Mouse (Mus musculus) liver, postnatal 0 days (tissue): ENCODE results near the gene Slpi. TPM values are rescaled to one million over a fixed set of nuclear protein-coding genes. Genes with fewer than 3 reads are reported as not detected.

Experiments used
- ATAC-seq: fragments of 200-750 bp; cut with Nextera tagmentation; 2 replicates; pipeline ENCODE4 v1.8.0; 2017; ENCODE audit warnings: mild to moderate bottlenecking, moderate library complexity
- DNase-seq: peaks from one replicate; pipeline ENCODE4 v3.0.0-alpha.2; 2016
- H3K27ac ChIP-seq: fragments of 300-500 bp; sonication (generic); 2 replicates; pipeline ENCODE4 v1.5.1; 2014; ENCODE audit warnings: antibody characterized with exemption, moderate library complexity, mild to moderate bottlenecking, low read depth
- H3K27me3 ChIP-seq: fragments of 300-500 bp; sonication (generic); 2 replicates; pipeline ENCODE4 v1.6.1; 2014; ENCODE audit warnings: low read length, control low read depth, mixed read lengths; ENCODE audit not compliant: insufficient read depth
- H3K36me3 ChIP-seq: fragments of 300-500 bp; sonication (generic); replicated peaks from 2 replicates; pipeline ENCODE4 v1.6.1; 2014; ENCODE audit warnings: mild to moderate bottlenecking, control low read depth, low read length, moderate library complexity, mixed read lengths; ENCODE audit not compliant: insufficient read depth
- H3K4me1 ChIP-seq: fragments of 300-500 bp; sonication (generic); 2 replicates; pipeline ENCODE4 v1.6.1; 2014; ENCODE audit warnings: antibody characterized with exemption, mild to moderate bottlenecking, control low read depth; ENCODE audit not compliant: insufficient read depth
- H3K4me2 ChIP-seq: fragments of 300-500 bp; sonication (generic); 2 replicates; pipeline ENCODE4 v1.6.1; 2014; ENCODE audit warnings: low read depth, mild to moderate bottlenecking, low read length, moderate library complexity, mixed read lengths
- H3K4me3 ChIP-seq: fragments of 300-500 bp; sonication (generic); 2 replicates; pipeline ENCODE4 v1.5.1; 2014; ENCODE audit warnings: low read depth, low read length
- H3K9ac ChIP-seq: fragments of 300-500 bp; sonication (generic); replicated peaks from 2 replicates; pipeline ENCODE4 v1.6.1; 2014; ENCODE audit warnings: mild to moderate bottlenecking, moderate library complexity
- H3K9me3 ChIP-seq: fragments of 300-500 bp; sonication (generic); 2 replicates; pipeline ENCODE4 v1.6.1; 2016; ENCODE audit warnings: mild to moderate bottlenecking, control low read depth, low read length, mixed read lengths
- CTCF ChIP-seq: sonication (generic); IDR thresholded peaks from 2 replicates; pipeline ENCODE4 v1.5.1; 2016; ENCODE audit warnings: antibody characterized with exemption, low read depth
- EP300 ChIP-seq: IDR thresholded peaks from 2 replicates; pipeline ENCODE4 v1.6.1; 2016; ENCODE audit warnings: antibody characterized with exemption, low read depth, mild to moderate bottlenecking
- WGBS: fragments of 180-500 bp; shearing (Covaris S2); extraction: QIAGEN DNeasy Blood & Tissue Kit; methylation state at CpG from one replicate; pipeline ENCODE4 v1.1.7; 2014; ENCODE audit not compliant: insufficient replicate concordance; 5-methylcytosine and 5-hydroxymethylcytosine counted together
- polyA plus RNA-seq: library from polyadenylated mRNA; unstranded; fragments of >200 nt; fragmentation: Nextera tagmentation; extraction: Ambion mirVana; gene quantifications from 2 replicates; pipeline ENCODE4 v1.2.1, GENCODE M21; 2015

Slpi gene
- polyA plus RNA-seq, 1 experiment from 2014 or later: 59.4 TPM

DNA sequence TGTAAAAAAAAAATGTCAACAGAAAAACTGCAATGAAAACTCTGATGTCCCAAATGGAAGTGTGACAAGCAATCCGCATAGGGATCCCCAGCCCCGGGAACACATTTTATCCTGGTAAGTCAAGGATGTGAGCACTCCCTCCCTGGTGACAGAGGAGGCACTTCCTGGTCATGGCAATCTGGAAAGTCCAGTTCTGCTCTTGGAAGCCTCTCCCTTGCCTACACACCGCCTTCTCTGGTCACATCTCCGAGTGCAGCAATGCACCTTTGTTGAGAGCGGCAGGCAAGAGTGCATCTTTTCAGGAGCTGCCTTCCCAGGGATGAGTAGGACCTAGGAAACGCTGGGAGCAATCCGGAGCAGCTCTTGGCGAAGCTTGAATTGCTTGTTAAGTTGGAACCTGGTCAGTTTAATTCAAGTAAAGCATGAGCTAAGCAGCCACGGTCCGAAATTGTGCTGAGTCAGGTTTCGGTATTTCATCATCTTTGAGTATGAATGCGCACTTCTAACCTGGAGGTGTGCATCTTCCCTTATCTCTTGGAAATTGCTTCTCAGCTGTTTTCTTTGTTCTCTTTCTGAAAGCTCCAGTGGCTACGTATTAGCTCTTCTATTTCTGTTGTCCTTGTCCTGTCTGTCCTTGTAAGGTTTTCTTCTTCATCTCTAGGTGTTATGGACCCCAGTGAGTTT is 27.8 kb downstream of the Slpi start:
- peaks cover 5% of the 10 kb centered on the region; the same call in 1 of the 2 replicates for H3K4me1 ChIP-seq
- ATAC-seq: no peak
- 24% methylated on average over 13 of the region's 13 CpGs for WGBS
- no peaks in the 10 kb centered on the region for H3K27me3 ChIP-seq
- no peak overlapping the region for H3K27ac ChIP-seq
- H3K4me3 ChIP-seq: no peak overlapping the region
- no peaks in the 10 kb centered on the region for H3K9me3 ChIP-seq
- H3K9ac ChIP-seq: no peak overlapping the region
- TF ChIP-seq EP300 (no peak), CTCF (no peak)
- H3K4me2 ChIP-seq: no peak overlapping the region
- no peak for DNase-seq
- no peaks in the 10 kb centered on the region for H3K36me3 ChIP-seq

DNA sequence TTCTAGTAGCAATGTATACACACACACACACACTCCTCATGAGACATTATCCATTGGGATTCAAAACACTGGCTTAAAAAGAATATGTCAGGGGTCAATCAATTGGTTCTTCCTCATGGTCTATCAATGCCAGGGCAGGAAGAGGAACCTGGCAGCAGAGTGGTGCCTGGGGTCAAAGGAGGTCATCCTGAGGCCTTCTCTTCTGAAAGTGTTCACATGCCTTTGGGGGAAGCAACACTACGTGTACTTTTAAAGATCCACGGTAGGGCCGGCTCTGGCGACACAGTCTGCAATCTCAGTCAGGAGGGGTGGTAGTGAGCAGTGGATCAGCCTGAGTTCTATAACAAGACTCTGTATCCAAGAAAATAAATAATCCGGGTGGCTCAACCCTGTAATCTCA is 29.2 kb downstream of the Slpi start:
- H3K27ac ChIP-seq: no peak overlapping the region

DNA sequence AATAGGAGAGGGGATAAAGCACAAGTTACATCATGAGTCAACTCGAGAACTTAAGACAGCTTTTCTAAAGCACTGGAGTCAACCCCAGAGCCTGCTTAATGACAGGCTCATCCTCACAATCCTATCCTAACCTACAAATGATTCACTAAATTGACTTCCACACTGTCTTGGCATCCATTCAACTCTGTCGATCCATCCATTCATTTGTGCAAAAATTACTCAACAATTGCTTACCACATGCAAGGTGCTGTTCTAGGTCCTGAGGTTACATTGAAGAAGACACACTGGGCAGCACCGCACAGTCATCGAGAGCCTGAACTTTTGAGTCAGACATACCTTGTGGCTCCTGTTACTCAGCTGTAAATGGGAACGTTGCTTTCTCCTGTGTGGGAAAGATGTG is 29.9 kb downstream of the Slpi start:
- ATAC-seq (no peak), DNase-seq (no peak)
- H3K4me1 ChIP-seq: peaks cover 5% of the 10 kb centered on the region; the same call in 1 of the 2 replicates
- H3K27me3 ChIP-seq: no peaks in the 10 kb centered on the region
- no peak overlapping the region for H3K4me2 ChIP-seq
- no peak overlapping the region for H3K9ac ChIP-seq
- H3K27ac ChIP-seq: no peak overlapping the region
- no peak overlapping the region for H3K4me3 ChIP-seq
- 70% methylated on average over 5 of the region's 5 CpGs for WGBS
- TF ChIP-seq CTCF (no peak), EP300 (no peak)
- H3K9me3 ChIP-seq: no peaks in the 10 kb centered on the region
- H3K36me3 ChIP-seq: no peaks in the 10 kb centered on the region

More for the DNA sequence above, 29.2 kb downstream of the Slpi start:
- Histone ChIP-seq H3K4me3 (no peak overlapping the region), H3K36me3 (no peaks in the 10 kb centered on the region), H3K9ac (no peak overlapping the region), H3K9me3 (no peaks in the 10 kb centered on the region), H3K27me3 (no peaks in the 10 kb centered on the region), H3K4me2 (no peak overlapping the region), H3K4me1 (peaks cover 5% of the 10 kb centered on the region; the same call in 1 of the 2 replicates)
- TF ChIP-seq CTCF (no peak), EP300 (no peak)
- no peak for DNase-seq
- ATAC-seq: no peak
- 58% methylated on average over 5 of the region's 5 CpGs for WGBS

DNA sequence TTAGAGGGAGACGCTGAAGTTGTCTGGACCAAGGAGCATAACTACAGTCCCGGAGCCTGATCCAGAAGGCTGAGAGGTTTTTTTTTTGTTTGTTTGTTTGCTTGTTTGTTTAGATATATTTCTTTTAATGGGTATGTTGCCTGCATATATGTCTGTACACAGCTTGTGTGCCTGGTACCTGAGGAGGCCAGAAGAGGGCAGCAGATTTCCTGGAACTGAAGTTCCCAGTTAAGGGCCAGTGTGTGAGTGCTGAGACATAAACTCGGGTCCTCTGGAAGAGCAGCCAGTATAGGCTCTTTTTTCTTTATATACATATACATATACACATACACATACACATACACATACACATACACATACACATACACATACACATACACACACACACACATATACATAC is 30.5 kb downstream of the Slpi start:
- WGBS: 73% methylated on average over 3 of the region's 3 CpGs
- ATAC-seq (no peak), DNase-seq (no peak)
- Histone ChIP-seq H3K9me3 (no peaks in the 10 kb centered on the region), H3K4me3 (no peak overlapping the region), H3K4me2 (no peak overlapping the region), H3K4me1 (peaks cover 5% of the 10 kb centered on the region; the same call in 1 of the 2 replicates), H3K27me3 (no peaks in the 10 kb centered on the region), H3K27ac (no peak overlapping the region), H3K9ac (no peak overlapping the region), H3K36me3 (no peaks in the 10 kb centered on the region)
- peak; percentile 47 for TF ChIP-seq CTCF
- no peak for TF ChIP-seq EP300

DNA sequence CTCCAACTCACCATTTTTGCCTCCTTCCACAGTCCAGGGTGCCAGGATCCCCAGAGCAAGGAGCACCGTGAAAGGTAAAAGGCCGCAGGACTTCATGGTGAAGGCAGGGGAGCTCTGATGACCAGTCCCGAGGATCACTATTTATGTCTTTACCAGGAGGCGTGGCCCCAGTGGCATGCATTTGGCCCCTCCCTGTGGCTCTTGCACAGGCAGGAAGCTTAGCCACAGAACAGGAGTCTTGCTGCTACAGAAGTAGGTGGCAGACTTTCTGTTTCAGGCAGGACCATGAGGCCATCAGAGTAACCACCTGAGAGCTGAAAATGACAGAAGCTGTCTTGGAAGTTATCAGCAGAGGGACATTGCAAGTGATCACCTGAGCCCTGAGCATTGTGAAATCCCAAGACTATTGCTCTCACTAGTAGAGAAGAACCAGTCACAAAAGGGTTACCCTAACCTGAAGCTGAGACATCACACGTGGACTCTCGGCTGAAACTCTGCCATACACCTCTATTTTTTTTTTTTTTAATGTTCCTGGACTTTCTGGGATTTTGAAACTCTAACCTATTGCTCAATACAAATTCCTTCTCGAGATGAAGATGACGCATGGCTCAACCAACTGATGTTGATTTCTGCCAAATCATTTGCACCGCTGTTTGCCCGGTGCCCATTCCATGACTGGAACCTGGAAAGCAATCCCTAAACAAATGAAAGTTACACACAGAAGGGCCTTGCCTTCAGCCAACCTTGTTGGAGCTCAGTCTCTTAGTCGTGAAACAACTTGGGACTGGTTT is 32.5 kb downstream of the Slpi start:
- H3K4me3 ChIP-seq: no peak overlapping the region
- peak; percentile 50 for DNase-seq
- no peaks in the 10 kb centered on the region for H3K36me3 ChIP-seq
- H3K9me3 ChIP-seq: no peaks in the 10 kb centered on the region
- no peak for ATAC-seq
- 0 out of 2 replicates have a peak overlapping the region, but pooled peaks have one; percentile 22 for H3K4me2 ChIP-seq
- no peaks in the 10 kb centered on the region for H3K27me3 ChIP-seq
- TF ChIP-seq CTCF (no peak), EP300 (no peak)
- no peak overlapping the region for H3K9ac ChIP-seq
- peaks cover 3% of the 10 kb centered on the region; the same call in 1 of the 2 replicates for H3K4me1 ChIP-seq
- no peak overlapping the region for H3K27ac ChIP-seq
- WGBS: 54% methylated on average over 11 of the region's 11 CpGs

DNA sequence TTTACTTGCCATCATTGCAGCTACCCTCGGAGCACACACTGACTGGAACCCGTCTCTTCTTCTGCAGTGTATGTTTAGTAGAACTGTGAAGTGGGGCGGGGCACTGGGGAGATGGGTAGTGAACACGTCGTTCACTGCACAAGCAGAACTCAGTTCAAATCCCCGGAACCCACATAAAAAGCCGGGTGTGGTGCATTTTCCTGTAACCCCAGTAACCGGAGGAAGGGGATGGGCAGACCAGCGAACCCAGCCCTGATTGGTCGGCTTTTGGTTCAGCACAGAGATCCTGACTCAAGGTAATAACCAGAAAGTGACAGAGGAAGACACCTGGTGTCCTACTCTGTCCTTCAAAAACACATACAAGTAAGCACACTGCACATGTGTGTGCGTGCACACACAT is 35.5 kb downstream of the Slpi start:
- Histone ChIP-seq H3K4me2 (no peak overlapping the region), H3K4me3 (no peak overlapping the region), H3K9me3 (no peaks in the 10 kb centered on the region), H3K36me3 (no peaks in the 10 kb centered on the region), H3K27me3 (no peaks in the 10 kb centered on the region), H3K4me1 (no peaks in the 10 kb centered on the region), H3K27ac (no peak overlapping the region), H3K9ac (no peak overlapping the region)
- TF ChIP-seq EP300 (no peak), CTCF (no peak)
- ATAC-seq: no peak
- no peak for DNase-seq
- WGBS: 77% methylated on average over 11 of the region's 11 CpGs
